Mouse (Mus musculus): ENCODE measurements at regions not wholly inside any gene's neighbourhood (a gene's known extent, or its start where the extent isn't known, plus 50 kb on each side); places are given as distances from the start of the nearest gene placed in this dataset.

GRCm38 (mm10) chr2:170294657-170295056 is 133.0 kb downstream of the Bcas1 start:
- DNase-seq (ENCODE audit: low spot score): no peak

- no peak for DNase-seq (ENCODE audit: low spot score)
Measured at GRCm38 (mm10) chr2:170291841-170292655, 135.6 kb downstream of the Bcas1 start.

GRCm38 (mm10) chr2:170289378-170289960 is 138.2 kb downstream of the Bcas1 start:
- no peak for DNase-seq (ENCODE audit: low spot score)

GRCm38 (mm10) chr2:170288787-170289186 is 138.9 kb downstream of the Bcas1 start:
- DNase-seq (ENCODE audit: low spot score): no peak

- DNase-seq (ENCODE audit: low spot score): no peak
Measured at GRCm38 (mm10) chr2:170288196-170288595, 139.4 kb downstream of the Bcas1 start.

GRCm38 (mm10) chr2:170287301-170287885 is 139.5 kb upstream of the Zfp217 start:
- peak; percentile 59 for DNase-seq (ENCODE audit: low spot score)

GRCm38 (mm10) chr2:170286773-170287172 is 138.9 kb upstream of the Zfp217 start:
- no peak for DNase-seq (ENCODE audit: low spot score)

- DNase-seq (ENCODE audit: low spot score): no peak
Measured at GRCm38 (mm10) chr2:170282463-170282862, 134.6 kb upstream of the Zfp217 start.

GRCm38 (mm10) chr2:170281311-170282008 is 133.6 kb upstream of the Zfp217 start:
- DNase-seq (ENCODE audit: low spot score): no peak

- DNase-seq (ENCODE audit: low spot score): no peak
Measured at GRCm38 (mm10) chr2:170280733-170281132, 132.8 kb upstream of the Zfp217 start.

GRCm38 (mm10) chr2:170277896-170278295 is 130.0 kb upstream of the Zfp217 start:
- no peak for DNase-seq (ENCODE audit: low spot score)

- DNase-seq (ENCODE audit: low spot score): no peak
Measured at GRCm38 (mm10) chr2:170277182-170277767, 129.4 kb upstream of the Zfp217 start.

- DNase-seq (ENCODE audit: low spot score): no peak
Measured at GRCm38 (mm10) chr2:170275687-170276086, 127.8 kb upstream of the Zfp217 start.

- no peak for DNase-seq (ENCODE audit: low spot score)
Measured at GRCm38 (mm10) chr2:170269926-170270577, 122.1 kb upstream of the Zfp217 start.

- no peak for DNase-seq (ENCODE audit: low spot score)
Measured at GRCm38 (mm10) chr2:170268080-170268479, 120.2 kb upstream of the Zfp217 start.

GRCm38 (mm10) chr2:170267152-170267551 is 119.2 kb upstream of the Zfp217 start:
- no peak for DNase-seq (ENCODE audit: low spot score)

- no peak for DNase-seq (ENCODE audit: low spot score)
Measured at GRCm38 (mm10) chr2:170266407-170267101, 118.7 kb upstream of the Zfp217 start.

- DNase-seq (ENCODE audit: low spot score): no peak
Measured at GRCm38 (mm10) chr2:170263594-170263993, 115.7 kb upstream of the Zfp217 start.

- no peak for DNase-seq (ENCODE audit: low spot score)
Measured at GRCm38 (mm10) chr2:170261191-170261590, 113.3 kb upstream of the Zfp217 start.

- DNase-seq (ENCODE audit: low spot score): no peak
Measured at GRCm38 (mm10) chr2:170259662-170260457, 112.0 kb upstream of the Zfp217 start.
